Mouse (Mus musculus) urinary bladder, adult 2 months (tissue): ENCODE measurements around the gene Ipcef1. TPM values are rescaled to one million over a fixed set of nuclear protein-coding genes. Genes with fewer than 3 reads are reported as not detected.
"Not testable (repeated sequence)": the region's sequence is repeated elsewhere in the genome, so short reads cannot be mapped to it uniquely, and the experiment has no call there.

Experiments
- DNase-seq: peaks from one replicate; pipeline ENCODE4 v3.0.0; 2022; ENCODE audit warnings: low spot score
- polyA plus RNA-seq: library from polyadenylated mRNA; depleted of rRNA; stranded (reverse); fragments of >200 nt; gene quantifications from 2 replicates; pipeline ENCODE4 v1.2.3, GENCODE M21; 2012; rRNA removed

Gene Ipcef1
- polyA plus RNA-seq, 1 experiment = 2.3 TPM

- DNase-seq = no peak
These were observed 162.5 kb downstream of the Ipcef1 start for GRCm38 (mm10) chr10:6889640-6890245.

GRCm38 (mm10) chr10:6885460-6885859 lies 166.8 kb downstream of the Ipcef1 start:
- DNase-seq = no peak

GRCm38 (mm10) chr10:6882041-6882440 lies 170.2 kb downstream of the Ipcef1 start:
- DNase-seq = not testable (repeated sequence)

- DNase-seq = no peak
These were observed 173.9 kb downstream of the Ipcef1 start for GRCm38 (mm10) chr10:6878276-6878881.

GRCm38 (mm10) chr10:6873917-6874316 lies 178.4 kb downstream of the Ipcef1 start:
- no peak for DNase-seq

GRCm38 (mm10) chr10:6871418-6872072 lies 180.7 kb downstream of the Ipcef1 start:
- DNase-seq = no peak

GRCm38 (mm10) chr10:6855812-6856211 lies 196.5 kb downstream of the Ipcef1 start:
- DNase-seq = no peak

GRCm38 (mm10) chr10:6848834-6849233 lies 203.4 kb downstream of the Ipcef1 start:
- no peak for DNase-seq

- no peak for DNase-seq
These were observed 204.0 kb downstream of the Ipcef1 start for GRCm38 (mm10) chr10:6848162-6848754.

- DNase-seq = no peak
These were observed 206.0 kb downstream of the Ipcef1 start for GRCm38 (mm10) chr10:6846283-6846682.

- DNase-seq = no peak
These were observed 210.1 kb downstream of the Ipcef1 start for GRCm38 (mm10) chr10:6842225-6842624.

Other genes starting within 250 kb of the Ipcef1 start
- gene Cnksr3, start 159.8 kb upstream of the Ipcef1 start, polyA plus RNA-seq = 25.0 and 26.8 TPM in 2 replicates